Mouse (Mus musculus): ENCODE results near the gene Dgkh. TPM values are rescaled to one million over a fixed set of nuclear protein-coding genes. Genes with fewer than 3 reads are reported as not detected.
"Not testable (repeated sequence)": the region's sequence is repeated elsewhere in the genome, so short reads cannot be mapped to it uniquely, and the experiment has no call there.

Dgkh gene
- total RNA-seq, 2 experiments from 2014 or later: 1.3 to 1.5 TPM

GRCm38 (mm10) chr14:78554830-78555229, 177.7 kb downstream of the Dgkh start:
- ATAC-seq (replicated peaks; ENCODE audit: poor library complexity, severe bottlenecking): not testable (repeated sequence)

GRCm38 (mm10) chr14:78553661-78554060, 178.9 kb downstream of the Dgkh start:
- no peak for ATAC-seq (replicated peaks; ENCODE audit: poor library complexity, severe bottlenecking)

GRCm38 (mm10) chr14:78548807-78549206, 183.8 kb downstream of the Dgkh start:
- peak; percentile 78 for ATAC-seq (replicated peaks; ENCODE audit: poor library complexity, severe bottlenecking)

GRCm38 (mm10) chr14:78541319-78541718, 191.3 kb downstream of the Dgkh start:
- ATAC-seq (replicated peaks; ENCODE audit: poor library complexity, severe bottlenecking): no peak

- no peak for ATAC-seq (replicated peaks; ENCODE audit: poor library complexity, severe bottlenecking)
Measured at GRCm38 (mm10) chr14:78539821-78540220, 192.8 kb downstream of the Dgkh start.

GRCm38 (mm10) chr14:78538572-78539320, 193.8 kb downstream of the Dgkh start:
- no peak for ATAC-seq (replicated peaks; ENCODE audit: poor library complexity, severe bottlenecking)

GRCm38 (mm10) chr14:78537551-78537950, 195.0 kb downstream of the Dgkh start:
- no peak for ATAC-seq (replicated peaks; ENCODE audit: poor library complexity, severe bottlenecking)

- peak; percentile 97 for ATAC-seq (replicated peaks; ENCODE audit: poor library complexity, severe bottlenecking)
Measured at GRCm38 (mm10) chr14:78536281-78537165, 196.1 kb downstream of the Dgkh start, which contains the start of gene Akap11. Akap11 (minus strand) TSS chr14:78536808.

- ATAC-seq (replicated peaks; ENCODE audit: poor library complexity, severe bottlenecking): no peak
Measured at GRCm38 (mm10) chr14:78535366-78535765, 197.2 kb downstream of the Dgkh start.

- no peak for ATAC-seq (replicated peaks; ENCODE audit: poor library complexity, severe bottlenecking)
Measured at GRCm38 (mm10) chr14:78534651-78535050, 197.9 kb downstream of the Dgkh start.

- ATAC-seq (replicated peaks; ENCODE audit: poor library complexity, severe bottlenecking): no peak
Measured at GRCm38 (mm10) chr14:78533701-78534100, 198.9 kb downstream of the Dgkh start.

- no peak for ATAC-seq (replicated peaks; ENCODE audit: poor library complexity, severe bottlenecking)
Measured at GRCm38 (mm10) chr14:78532345-78532744, 200.2 kb downstream of the Dgkh start.

GRCm38 (mm10) chr14:78530256-78530655, 202.3 kb downstream of the Dgkh start:
- ATAC-seq (replicated peaks; ENCODE audit: poor library complexity, severe bottlenecking): no peak

- no peak for ATAC-seq (replicated peaks; ENCODE audit: poor library complexity, severe bottlenecking)
Measured at GRCm38 (mm10) chr14:78528461-78529425, 203.8 kb downstream of the Dgkh start.

- ATAC-seq (replicated peaks; ENCODE audit: poor library complexity, severe bottlenecking): peak; percentile 87
Measured at GRCm38 (mm10) chr14:78526907-78527306, 205.7 kb downstream of the Dgkh start.

GRCm38 (mm10) chr14:78526475-78526874, 206.1 kb downstream of the Dgkh start:
- no peak for ATAC-seq (replicated peaks; ENCODE audit: poor library complexity, severe bottlenecking)

- ATAC-seq (replicated peaks; ENCODE audit: poor library complexity, severe bottlenecking): no peak
Measured at GRCm38 (mm10) chr14:78525611-78526457, 206.7 kb downstream of the Dgkh start.

- no peak for ATAC-seq (replicated peaks; ENCODE audit: poor library complexity, severe bottlenecking)
Measured at GRCm38 (mm10) chr14:78525059-78525458, 207.5 kb downstream of the Dgkh start.

- peak; percentile 46 for ATAC-seq (replicated peaks; ENCODE audit: poor library complexity, severe bottlenecking)
Measured at GRCm38 (mm10) chr14:78510713-78511112, 221.9 kb downstream of the Dgkh start.
